Mouse (Mus musculus) erythroblast, embryonic 14.5 days (primary cell): ENCODE results near the gene Nfic.

Experiments used
- GATA1 ChIP-seq: IDR thresholded peaks from 2 replicates; pipeline ENCODE4 v1.6.1; 2012; ENCODE audit warnings: low read length, inconsistent platforms, mixed read lengths
- TAL1 ChIP-seq: IDR thresholded peaks from 3 replicates; pipeline ENCODE4 v1.6.1; 2012; ENCODE audit warnings: low read length, inconsistent platforms, mixed read lengths

- TF ChIP-seq GATA1: no peak
- no peak for TF ChIP-seq TAL1
These were observed 58.7 kb downstream of the Nfic start for GRCm38 (mm10) chr10:81396749-81397148.
